Mouse (Mus musculus) liver, adult 2 months (tissue): ENCODE results near the gene Lasp1. TPM values are rescaled to one million over a fixed set of nuclear protein-coding genes. Genes with fewer than 3 reads are reported as not detected.

ENCODE experiments used
- DNase-seq: peaks from one replicate; pipeline ENCODE4 v3.0.0-alpha.2; 2011; ENCODE audit warnings: low read depth, low spot score; ENCODE audit errors: extremely low read depth
- H3K27ac ChIP-seq: fragments of 200-500 bp; replicated peaks from 2 replicates; pipeline ENCODE4 v1.5.1; 2012; ENCODE audit warnings: low read depth, mild to moderate bottlenecking, control low read depth, inconsistent platforms, low read length; ENCODE audit not compliant: insufficient read depth
- H3K27me3 ChIP-seq: fragments of 200-500 bp; 2 replicates; pipeline ENCODE4 v1.6.1; 2012; ENCODE audit warnings: mild to moderate bottlenecking, moderate library complexity, low read length, inconsistent platforms; ENCODE audit not compliant: control insufficient read depth, insufficient read depth
- H3K36me3 ChIP-seq: fragments of 200-500 bp; 2 replicates; pipeline ENCODE4 v1.6.1; 2012; ENCODE audit warnings: low read length, inconsistent platforms; ENCODE audit not compliant: control insufficient read depth, insufficient read depth
- H3K4me1 ChIP-seq: fragments of 200-500 bp; 2 replicates; pipeline ENCODE4 v1.6.1; 2011; ENCODE audit warnings: low read length; ENCODE audit not compliant: control insufficient read depth, insufficient read depth
- H3K4me3 ChIP-seq: fragments of 200-500 bp; 2 replicates; pipeline ENCODE4 v1.5.1; 2011; ENCODE audit warnings: low read depth, mild to moderate bottlenecking, control low read depth, low read length, moderate library complexity; ENCODE audit not compliant: insufficient read depth
- H3K79me2 ChIP-seq: fragments of 200-500 bp; 2 replicates; pipeline ENCODE4 v1.6.1; 2012; ENCODE audit warnings: inconsistent platforms, mild to moderate bottlenecking, low read length, moderate library complexity; ENCODE audit not compliant: control insufficient read depth, insufficient read depth
- H3K9ac ChIP-seq: fragments of 200-500 bp; 2 replicates; pipeline ENCODE4 v1.6.1; 2012; ENCODE audit warnings: low read depth, mild to moderate bottlenecking, control low read depth, inconsistent platforms, low read length
- CTCF ChIP-seq: fragments of 200-500 bp; IDR thresholded peaks from 2 replicates; pipeline ENCODE4 v1.5.1; 2011; ENCODE audit warnings: low read depth, low read length, control low read depth
- POLR2A ChIP-seq: fragments of 200-500 bp; IDR thresholded peaks from 2 replicates; pipeline ENCODE4 v1.6.1; 2011; ENCODE audit warnings: low read length, control low read depth; ENCODE audit not compliant: insufficient read depth; ENCODE audit errors: extremely low read depth
- WGBS: fragments of 180-500 bp; shearing (Covaris S2); methylation state at CpG from one replicate; pipeline ENCODE4 v1.1.7; 2018; 5-methylcytosine and 5-hydroxymethylcytosine counted together
- polyA plus RNA-seq: library from polyadenylated mRNA; depleted of rRNA; stranded (reverse); fragments of >200 nt; gene quantifications from 2 replicates; pipeline ENCODE4 v1.2.3, GENCODE M21; 2012
- total RNA-seq: library from RNA; depleted of rRNA; stranded (reverse); fragments of >200 nt; gene quantifications from 2 replicates; pipeline ENCODE4 v1.2.3, GENCODE M21; 2014

The Lasp1 gene
- total and polyA plus RNA-seq, 2 experiments = 23.3 to 80.5 TPM

GRCm38 (mm10) chr11:97815736-97816135, 16.9 kb downstream of the Lasp1 start:
- WGBS = 84% methylated on average over 11 of the region's 11 CpGs
- Histone ChIP-seq H3K4me1 (peaks cover 64% of the 10 kb centered on the region), H3K36me3 (peaks cover 2% of the 10 kb centered on the region; the same call in 1 of the 2 replicates), H3K4me3 (no peak overlapping the region), H3K27me3 (no peaks in the 10 kb centered on the region), H3K27ac (0 out of 2 replicates have a peak overlapping the region, but pooled peaks have one; percentile 47), H3K79me2 (peaks cover 17% of the 10 kb centered on the region; the same call in 1 of the 2 replicates), H3K9ac (no peak overlapping the region)
- DNase-seq = no peak
- TF ChIP-seq CTCF (no peak), POLR2A (no peak)

DNA sequence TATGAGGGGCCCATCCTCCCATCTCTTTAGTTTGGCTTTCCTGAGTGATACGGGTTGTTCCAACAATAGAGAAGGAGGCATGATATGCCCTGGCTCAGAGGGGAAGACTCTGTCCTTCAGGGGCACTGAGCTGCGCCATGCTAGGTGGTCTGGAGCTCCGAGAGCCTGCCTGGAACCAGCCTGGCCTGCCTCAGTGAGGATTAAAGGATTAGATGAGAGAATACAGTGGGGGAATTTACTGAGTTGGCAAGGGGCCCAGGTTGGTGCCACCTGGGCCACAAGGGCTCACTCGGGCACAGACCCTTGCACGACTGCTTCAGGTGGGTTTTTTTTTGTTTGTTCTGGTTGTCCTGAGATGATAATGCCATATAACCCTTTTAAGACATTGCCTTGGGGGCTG, 17.4 kb downstream of the Lasp1 start:
- no peak overlapping the region for H3K4me3 ChIP-seq
- TF ChIP-seq POLR2A (no peak), CTCF (no peak)
- no peaks in the 10 kb centered on the region for H3K27me3 ChIP-seq
- DNase-seq = no peak
- peaks cover 17% of the 10 kb centered on the region; the same call in 1 of the 2 replicates for H3K79me2 ChIP-seq
- H3K9ac ChIP-seq = no peak overlapping the region
- peak overlapping the region; percentile 47; the same call in 1 of the 2 replicates for H3K27ac ChIP-seq
- peaks cover 2% of the 10 kb centered on the region; the same call in 1 of the 2 replicates for H3K36me3 ChIP-seq
- WGBS = 72% methylated on average over 5 of the region's 5 CpGs
- H3K4me1 ChIP-seq = peaks cover 63% of the 10 kb centered on the region

- H3K27ac ChIP-seq = peak overlapping the region; percentile 47
- no peak for TF ChIP-seq CTCF
- no peak for TF ChIP-seq POLR2A
- peaks cover 2% of the 10 kb centered on the region; the same call in 1 of the 2 replicates for H3K36me3 ChIP-seq
- peak; percentile 66 for DNase-seq
- WGBS = 9% methylated on average over 9 of the region's 9 CpGs
- H3K9ac ChIP-seq = 0 out of 2 replicates have a peak overlapping the region, but pooled peaks have one; percentile 1
- H3K79me2 ChIP-seq = peaks cover 24% of the 10 kb centered on the region; the same call in 1 of the 2 replicates
- no peak overlapping the region for H3K4me3 ChIP-seq
- no peaks in the 10 kb centered on the region for H3K27me3 ChIP-seq
- peaks cover 67% of the 10 kb centered on the region for H3K4me1 ChIP-seq
Observed at GRCm38 (mm10) chr11:97816916-97817315, 18.1 kb downstream of the Lasp1 start.

DNA sequence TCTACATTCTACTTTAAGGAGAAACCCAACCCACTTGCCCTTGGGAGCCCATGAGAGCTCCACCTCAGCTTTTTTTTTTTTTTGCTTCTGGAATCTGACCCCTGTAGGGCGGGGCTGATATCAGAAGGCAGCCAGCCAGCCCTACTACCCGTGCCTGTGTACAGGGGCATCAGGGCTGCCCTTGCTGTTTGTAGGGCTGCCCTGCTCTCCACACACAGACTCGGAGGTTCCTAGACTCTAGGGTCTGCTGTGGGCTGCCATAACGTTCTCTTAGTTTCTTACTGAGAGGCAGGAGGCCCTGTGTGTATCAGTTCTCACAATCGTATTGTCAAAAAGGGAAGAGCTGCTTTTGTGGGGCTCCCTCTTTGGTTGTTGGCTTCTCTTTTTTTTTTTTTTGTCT, 18.6 kb downstream of the Lasp1 start:
- H3K27me3 ChIP-seq = no peaks in the 10 kb centered on the region
- H3K4me1 ChIP-seq = peaks cover 66% of the 10 kb centered on the region
- peak overlapping the region; percentile 71 for H3K27ac ChIP-seq
- WGBS = 7% methylated on average over 5 of the region's 5 CpGs
- H3K4me3 ChIP-seq = no peak overlapping the region
- peaks cover 2% of the 10 kb centered on the region; the same call in 1 of the 2 replicates for H3K36me3 ChIP-seq
- TF ChIP-seq CTCF (no peak), POLR2A (no peak)
- peak; percentile 84 for DNase-seq
- H3K79me2 ChIP-seq = peaks cover 23% of the 10 kb centered on the region; the same call in 1 of the 2 replicates
- H3K9ac ChIP-seq = no peak overlapping the region

- Histone ChIP-seq H3K4me3 (no peak overlapping the region), H3K27me3 (no peaks in the 10 kb centered on the region), H3K36me3 (peaks cover 2% of the 10 kb centered on the region; the same call in 1 of the 2 replicates), H3K9ac (0 out of 2 replicates have a peak overlapping the region, but pooled peaks have one; percentile 2), H3K4me1 (peaks cover 65% of the 10 kb centered on the region), H3K79me2 (peaks cover 19% of the 10 kb centered on the region; the same call in 1 of the 2 replicates), H3K27ac (peak overlapping the region; percentile 71)
- no peak for DNase-seq
- TF ChIP-seq POLR2A (no peak), CTCF (no peak)
- WGBS = 60% methylated on average over 6 of the region's 6 CpGs
Observed at GRCm38 (mm10) chr11:97818003-97818402, 19.2 kb downstream of the Lasp1 start.

GRCm38 (mm10) chr11:97818571-97818970, 19.8 kb downstream of the Lasp1 start:
- Histone ChIP-seq H3K79me2 (peaks cover 19% of the 10 kb centered on the region; the same call in 1 of the 2 replicates), H3K4me1 (peaks cover 64% of the 10 kb centered on the region), H3K27me3 (no peaks in the 10 kb centered on the region), H3K36me3 (peaks cover 2% of the 10 kb centered on the region; the same call in 1 of the 2 replicates), H3K27ac (peak overlapping the region; percentile 81), H3K4me3 (no peak overlapping the region), H3K9ac (peak overlapping the region; percentile 35)
- DNase-seq = peak; percentile 76
- WGBS = 4% methylated on average over 4 of the region's 4 CpGs
- TF ChIP-seq POLR2A = no peak
